Mouse (Mus musculus) layer of hippocampus, adult 18-20 months (tissue): Measurements from ENCODE around the gene Fgf14. TPM values are rescaled to one million over a fixed set of nuclear protein-coding genes. Genes with fewer than 3 reads are reported as not detected.
A peak's percentile ranks its signal among the peaks of the same experiment; 100 is the strongest.
"Not testable (repeated sequence)": the region's sequence is repeated elsewhere in the genome, so short reads cannot be mapped to it uniquely, and the experiment has no call there.

Experiments used
- DNase-seq, 2 experiments: peaks; one replicate each; pipeline ENCODE4 v3.0.0; 2022; ENCODE audit warnings: low spot score in 2 of 2
- total RNA-seq, 2 experiments: library from RNA; stranded (reverse); gene quantifications; 2 replicates each; pipeline ENCODE4 v1.2.3; 2021

Gene Fgf14
- total RNA-seq, 2 experiments from 2014 or later = 33.3 to 35.2 TPM

DNA sequence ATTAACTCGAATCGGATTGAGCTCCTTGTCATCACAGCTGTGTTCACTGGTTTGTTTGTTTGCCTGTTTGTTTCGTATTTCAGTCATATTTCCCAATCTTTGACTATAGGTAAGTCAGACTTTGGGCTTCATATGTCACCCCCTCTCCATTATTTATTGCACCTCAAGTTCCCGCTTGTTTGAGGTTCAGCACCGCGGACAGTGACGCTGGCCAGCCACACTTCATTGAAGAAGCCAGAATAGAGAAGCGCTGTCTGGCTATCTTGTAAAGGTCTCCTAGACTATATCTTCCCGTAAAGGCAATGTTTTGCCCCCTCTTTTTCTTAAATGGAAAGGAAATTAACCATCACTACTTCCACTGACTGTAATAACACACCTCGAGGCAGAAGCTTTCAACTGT is 481.6 kb downstream of the Fgf14 start:
- no peak for DNase-seq

DNA sequence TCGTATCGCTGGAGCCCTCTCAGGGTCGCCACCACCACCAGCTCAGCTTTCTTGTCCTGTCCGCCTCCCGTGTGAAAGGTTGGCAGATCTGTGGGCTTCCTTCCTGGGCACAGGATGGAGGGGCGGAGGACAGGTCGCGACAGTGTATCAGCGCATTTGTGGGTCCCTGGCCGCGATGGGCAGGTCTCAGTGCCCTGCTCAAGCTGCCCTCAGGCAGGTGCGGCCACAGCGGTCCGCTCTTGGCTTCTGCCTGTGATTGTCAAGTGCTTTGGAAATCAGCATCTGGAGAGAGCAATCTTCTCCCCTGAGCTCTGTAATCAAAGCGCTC is 484.1 kb downstream of the Fgf14 start:
- no peak for DNase-seq

DNA sequence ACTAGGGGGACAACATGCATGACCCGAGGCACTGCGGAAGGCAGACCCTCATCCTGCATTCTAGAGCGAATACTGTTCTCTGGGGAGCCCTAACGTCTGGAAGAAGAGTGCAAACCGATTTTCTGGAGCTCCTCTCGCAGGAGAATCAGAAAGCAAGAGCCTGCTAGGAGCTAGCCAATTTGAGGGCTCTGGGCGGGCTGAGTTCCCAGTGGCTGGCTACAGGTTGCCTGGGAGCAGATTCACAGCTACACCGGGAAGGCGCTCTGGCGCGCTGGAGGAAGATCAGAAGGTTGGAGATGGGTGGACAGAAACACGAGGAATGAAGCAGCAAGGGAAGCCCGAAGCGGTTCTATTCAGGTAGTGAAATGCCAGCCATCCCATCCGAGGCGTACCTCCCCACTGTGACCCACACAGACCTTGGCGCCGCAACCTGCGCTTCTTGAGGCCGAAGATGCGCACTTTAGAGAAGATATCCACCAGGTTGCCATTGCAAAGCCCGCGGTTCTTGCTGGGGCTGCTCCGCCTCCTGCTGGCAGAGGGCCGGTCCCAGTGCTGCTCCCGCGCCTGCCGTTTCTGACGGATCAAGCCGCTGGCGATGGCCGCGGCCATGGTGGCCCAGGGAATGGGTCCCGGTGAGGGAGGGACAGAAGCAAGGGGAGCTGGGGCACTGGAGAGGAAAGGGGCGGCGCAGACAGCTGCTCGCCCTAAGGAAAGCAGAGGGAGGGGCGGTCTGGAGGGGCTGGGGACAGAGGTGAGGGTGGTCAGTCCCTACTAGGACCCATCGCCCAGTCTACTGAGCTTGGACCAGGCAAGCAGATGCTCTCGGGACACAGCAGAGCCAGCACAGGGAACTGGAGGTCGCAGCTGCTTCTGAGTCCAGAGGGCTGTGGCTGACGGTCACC is 484.8 kb downstream of the Fgf14 start:
- DNase-seq = peak; percentile 53 to 54

DNA sequence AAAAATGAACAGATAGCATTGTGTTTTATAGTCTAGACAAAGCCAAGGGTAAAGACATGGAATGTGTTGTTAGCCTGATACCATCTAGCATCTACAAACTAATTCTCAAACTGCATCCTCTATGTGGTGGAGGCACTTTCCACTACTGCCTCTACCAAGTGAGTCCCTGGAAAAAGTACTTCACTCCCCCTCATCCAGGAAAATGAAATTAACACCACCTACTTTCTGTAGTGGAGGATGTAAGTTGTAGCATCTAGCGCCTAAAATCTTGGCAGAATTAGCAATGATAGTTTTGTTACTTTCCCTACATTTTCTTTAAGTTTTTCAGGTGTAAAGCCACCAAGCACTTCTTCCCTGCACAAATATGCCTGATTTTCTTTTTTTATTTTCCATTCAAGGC is 496.7 kb downstream of the Fgf14 start:
- no peak for DNase-seq

DNA sequence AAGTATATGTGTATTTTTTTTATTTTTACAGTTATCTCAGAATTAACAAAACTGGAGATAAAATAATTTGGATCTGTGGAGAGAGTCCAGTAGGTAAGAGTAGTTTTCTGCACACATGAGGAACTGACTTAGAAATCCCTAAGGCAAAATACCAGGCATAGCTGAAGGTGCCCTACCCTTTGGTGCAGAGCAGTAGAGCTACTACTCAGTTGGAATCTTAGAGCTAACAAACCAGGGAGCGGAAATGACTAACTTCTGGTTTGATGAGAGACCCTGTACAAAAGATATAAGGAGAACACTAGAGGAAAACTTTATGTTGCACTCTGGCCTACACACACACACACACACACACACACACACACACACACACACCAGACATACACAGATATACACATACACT is 502.8 kb downstream of the Fgf14 start:
- no peak for DNase-seq

DNA sequence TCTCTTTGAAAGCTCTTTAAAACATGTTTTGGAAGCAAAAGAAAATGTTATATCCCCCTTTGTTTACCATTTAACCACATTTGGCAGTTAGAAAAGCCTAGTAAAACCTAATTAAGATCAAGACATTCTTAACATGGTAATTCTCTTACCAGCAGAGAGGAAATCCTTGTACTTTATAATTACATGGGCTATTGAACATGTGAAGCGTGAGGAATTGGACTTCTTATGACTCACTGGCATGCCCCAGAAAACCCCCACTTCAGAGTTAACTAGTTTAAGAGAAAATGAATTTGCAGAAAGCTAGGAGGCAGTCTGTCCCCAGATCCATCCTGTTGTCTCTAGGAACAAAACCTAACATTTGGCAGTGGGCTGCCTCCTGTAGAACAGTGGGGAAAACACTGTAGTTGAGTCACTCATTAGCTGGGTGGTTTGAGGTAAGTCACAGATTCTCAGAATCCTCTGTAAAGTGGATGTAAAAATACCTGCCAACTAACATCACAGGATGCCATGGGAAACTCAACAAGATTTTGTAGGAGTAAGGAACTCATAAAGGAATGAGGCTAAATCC is 513.2 kb downstream of the Fgf14 start:
- peak in 1 of 2 experiments; percentile 34 for DNase-seq

DNA sequence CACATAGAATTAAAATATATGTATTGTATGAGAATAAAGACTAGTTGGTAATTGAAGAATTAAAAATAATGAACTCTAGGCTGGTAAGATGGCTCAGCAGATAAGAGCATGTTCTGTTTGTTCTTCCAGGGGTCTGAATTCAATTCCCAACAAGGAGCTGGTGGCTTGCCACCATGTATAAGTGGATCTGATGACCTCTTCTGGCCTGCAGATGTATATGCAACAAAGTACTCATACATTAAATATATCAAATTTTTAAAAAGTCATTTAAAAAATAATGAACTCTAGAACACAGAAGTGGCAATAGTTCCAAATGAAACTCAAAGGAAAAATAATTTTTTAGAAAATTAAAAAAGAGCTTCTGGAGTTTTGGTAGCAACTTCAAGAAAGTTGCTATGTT is 529.5 kb downstream of the Fgf14 start:
- DNase-seq = no peak

DNA sequence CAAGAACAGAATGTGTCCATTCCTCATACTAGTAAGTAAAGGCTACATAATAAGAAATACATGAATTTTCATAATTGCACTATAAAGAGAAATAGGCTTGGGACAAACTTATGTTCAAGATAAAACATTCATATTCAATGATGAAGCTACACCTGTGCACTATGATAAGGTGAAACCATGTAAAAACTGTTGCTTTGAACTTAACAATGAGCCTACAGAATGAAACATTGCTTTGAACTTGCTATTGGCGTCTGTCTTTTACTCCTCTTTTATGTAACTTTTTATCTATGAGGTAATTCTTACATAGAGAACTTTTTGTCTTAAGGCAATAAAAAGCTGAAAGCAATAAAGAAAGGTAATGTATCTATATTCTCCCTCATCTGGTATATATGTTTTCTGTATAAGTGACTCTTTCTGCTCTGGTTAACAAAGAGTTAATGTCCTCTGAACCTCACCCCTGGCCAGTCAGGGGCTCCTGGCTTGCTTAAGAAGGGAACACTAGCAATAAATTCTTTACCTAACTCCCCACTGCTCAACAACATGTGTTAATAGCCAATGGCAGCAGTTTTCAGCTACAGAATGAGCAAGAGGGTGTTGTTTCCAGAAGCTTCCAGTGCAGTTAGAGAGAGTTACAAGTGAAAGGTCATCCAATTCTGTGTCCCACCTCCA is 569.6 kb downstream of the Fgf14 start:
- DNase-seq = no peak

DNA sequence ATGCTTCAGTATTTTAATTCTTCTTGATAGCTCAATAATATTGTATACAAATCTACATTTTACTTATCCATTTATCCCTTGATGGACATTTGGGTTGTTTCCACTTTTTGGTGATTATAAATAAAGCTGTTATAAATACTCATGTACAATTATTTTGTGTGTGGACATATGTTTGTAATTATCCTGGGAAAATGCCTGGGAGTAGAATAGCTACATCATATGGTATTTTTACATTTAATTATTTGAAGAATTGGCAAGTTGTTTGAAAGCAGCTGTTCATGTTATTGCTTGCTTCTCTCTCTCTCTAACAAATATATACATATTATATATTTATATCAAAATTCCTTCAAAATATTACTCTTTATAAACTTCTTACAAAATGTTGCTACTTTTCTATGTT is 593.8 kb downstream of the Fgf14 start:
- DNase-seq = no peak

DNA sequence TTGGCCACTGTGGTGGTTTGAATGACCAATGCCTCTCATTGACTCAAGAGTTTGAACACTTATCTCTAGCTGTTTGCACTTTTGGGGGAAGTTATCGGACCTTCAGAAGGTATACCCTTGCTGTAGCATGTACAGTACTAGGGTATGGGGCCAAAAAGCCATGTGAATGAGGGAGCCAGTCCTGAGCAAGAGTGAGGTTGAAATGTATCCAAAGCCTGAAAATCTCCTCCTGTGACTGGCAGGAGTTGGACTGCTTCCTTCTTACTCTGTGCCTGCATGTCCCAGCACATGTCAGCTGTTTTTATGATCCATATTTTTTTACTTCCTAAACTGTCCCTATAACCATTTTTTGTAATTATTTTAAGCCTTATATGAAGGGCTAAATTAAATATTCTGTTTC is 632.9 kb downstream of the Fgf14 start:
- no peak for DNase-seq

DNA sequence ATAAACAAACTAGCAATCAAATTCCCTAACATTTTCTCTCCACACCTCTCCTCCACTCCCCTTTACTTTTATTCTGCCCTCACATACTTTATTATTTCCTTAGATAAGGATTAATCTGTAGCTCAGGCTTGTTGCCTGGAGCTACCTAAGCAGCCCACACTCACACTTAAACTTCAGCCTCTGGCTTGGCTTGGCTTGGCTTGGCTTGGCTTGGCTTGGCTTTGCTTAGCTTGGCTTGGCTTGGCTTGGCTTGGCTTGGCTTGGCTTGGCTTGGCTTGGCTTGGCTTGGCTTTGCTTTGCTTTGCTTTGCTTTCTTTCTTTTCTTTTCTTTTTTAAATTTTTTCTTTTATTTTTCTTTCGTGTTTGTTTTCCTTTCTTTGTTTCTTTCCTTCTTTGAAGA is 636.3 kb downstream of the Fgf14 start:
- DNase-seq = no peak

DNA sequence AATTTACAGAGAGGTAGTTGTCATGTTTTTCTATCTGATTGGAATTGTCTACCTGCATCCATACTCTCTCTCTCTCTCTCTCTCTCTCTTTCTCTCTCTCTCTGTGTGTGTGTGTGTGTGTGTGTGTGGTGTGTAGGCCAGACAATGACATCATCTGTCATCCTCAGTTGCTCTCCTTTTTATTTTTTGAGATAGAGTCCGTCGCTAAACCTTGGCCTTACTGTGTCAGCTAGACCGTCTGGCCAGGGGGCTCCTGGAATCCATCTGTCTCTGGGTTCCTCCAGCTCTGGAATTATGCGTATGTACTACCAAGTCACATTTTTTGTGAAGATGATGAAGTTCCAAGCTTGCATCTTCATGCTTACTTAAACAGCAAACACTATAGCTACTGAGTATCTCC is 639.5 kb downstream of the Fgf14 start:
- no peak for DNase-seq

DNA sequence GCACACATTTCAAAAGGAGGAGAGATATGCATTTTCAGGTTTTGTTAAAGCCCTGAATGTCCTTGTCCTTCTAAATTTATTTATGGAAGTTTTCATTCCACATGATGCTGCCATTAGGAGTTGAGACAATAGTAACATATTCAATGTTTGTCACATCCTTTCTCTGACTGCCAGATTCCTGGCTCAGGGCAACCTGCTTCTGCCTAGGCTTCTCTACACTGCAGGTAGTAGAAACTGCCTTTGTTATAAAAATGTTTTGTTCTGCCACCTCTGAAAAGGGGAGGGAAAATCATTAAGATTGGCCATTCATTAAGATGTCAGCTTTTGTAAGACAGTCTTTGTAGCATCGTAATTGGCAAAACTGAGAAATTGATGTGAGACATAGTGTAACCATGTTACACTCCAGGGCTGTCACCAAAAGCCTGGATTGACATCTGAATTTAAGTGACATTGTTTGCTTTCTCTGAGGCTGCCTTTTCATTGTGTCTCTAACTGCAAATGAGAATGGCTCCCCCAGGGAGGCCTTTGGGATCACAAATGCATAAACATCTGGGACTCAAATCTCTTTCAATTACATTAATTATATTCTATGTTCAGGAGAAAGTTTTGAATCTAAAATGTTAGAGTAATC is 640.2 kb downstream of the Fgf14 start:
- no peak for DNase-seq

DNA sequence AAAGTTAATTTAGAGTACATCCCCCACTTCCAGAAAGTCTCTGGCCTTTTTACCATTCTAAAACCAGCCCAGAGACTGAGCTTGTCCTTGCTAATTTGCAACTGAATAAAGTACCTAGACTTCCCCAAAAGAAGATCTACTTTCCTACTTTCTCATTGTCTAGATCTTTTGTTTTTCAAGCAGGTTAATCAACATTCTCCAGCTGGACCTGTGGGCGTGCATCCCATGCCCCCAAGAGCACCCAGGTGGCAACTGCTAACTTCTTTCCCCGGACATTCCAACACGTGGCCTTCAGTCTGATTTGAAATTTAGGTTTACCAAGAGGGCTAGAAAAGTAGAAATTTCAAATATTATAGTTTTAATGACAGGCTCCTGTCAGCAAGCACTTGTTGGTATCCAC is 643.6 kb downstream of the Fgf14 start:
- not testable (repeated sequence) for DNase-seq

DNA sequence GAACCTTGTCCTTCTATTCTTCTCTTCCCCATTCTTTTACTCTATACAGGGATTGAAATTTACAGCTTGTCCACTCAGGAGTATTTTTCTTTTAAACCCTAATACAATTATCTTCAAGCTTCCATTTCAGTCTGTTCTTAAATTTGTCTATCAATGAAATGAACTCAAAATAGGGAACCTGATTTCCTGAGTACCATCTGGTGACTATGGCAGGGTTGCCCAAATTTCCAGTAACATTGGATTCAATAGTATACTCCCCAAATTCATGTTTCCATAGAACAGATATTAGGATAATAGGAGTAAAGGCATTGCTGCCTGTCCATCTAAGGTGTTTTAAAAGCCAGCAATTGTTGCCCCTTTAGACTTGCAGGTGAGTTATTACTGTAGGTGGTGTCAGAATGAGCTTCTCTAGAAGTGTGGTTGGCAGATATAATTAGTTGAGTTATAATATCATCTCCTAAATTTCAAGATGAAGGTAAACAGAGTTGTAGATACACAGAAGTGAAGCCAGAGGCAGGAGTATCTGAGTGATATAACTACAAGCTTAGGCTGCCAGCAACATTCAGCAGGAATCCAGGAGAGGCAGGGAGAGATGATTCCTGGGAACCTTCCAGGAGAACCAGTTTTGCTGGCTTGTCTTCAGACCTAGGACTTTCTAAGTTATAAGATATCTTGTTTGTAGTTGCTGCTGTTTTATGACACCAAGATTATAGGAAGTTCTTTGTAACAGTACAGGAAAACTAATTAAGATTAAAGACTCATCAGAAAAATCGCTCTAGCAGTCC is 648.8 kb downstream of the Fgf14 start:
- no peak for DNase-seq

DNA sequence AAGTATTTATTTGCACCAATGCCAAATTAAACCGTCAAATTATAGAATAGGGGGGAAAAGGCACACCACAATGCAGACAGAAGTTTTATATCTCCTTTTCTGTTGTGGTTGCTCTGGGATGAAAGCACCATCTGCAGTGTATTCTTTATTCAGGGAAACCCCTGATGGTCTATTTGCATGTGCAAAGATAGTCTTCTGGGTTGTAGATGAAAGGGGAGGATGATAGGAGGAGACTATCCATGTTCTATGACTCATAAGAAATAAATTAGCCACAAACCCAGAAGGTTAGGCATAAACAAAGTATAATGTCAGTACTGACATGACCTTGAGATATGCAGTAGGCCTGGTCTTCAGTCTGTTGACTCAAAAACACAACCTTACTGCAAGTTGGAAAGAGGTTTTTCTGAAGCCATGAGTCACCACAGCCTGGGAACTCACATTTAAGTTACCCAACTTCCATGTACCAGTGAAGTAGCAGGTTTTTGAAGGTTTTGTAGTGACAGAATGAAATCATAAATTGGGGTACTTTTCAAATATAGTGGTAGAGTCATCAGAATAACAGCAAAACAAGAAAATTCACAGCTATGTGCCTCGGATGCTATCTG is 686.2 kb downstream of the Fgf14 start:
- DNase-seq = peak; percentile 9 to 36

DNA sequence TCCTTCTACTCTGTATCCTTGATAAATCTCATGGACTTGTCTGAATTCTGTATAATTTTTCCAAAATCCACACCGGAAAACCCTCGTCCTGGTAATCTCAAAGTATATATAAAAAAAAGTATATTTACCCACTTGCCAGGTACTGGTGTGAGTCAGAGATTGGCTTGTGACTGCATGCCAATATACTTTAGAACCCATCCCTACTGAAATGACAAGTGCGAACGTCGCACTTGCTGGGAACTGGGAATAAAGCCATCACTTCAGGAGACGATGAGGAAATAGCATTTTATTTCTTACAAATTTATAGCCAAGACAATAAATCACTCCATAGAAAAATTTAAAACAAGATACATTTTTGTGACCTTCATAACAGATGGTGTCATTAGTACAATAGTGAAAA is 708.9 kb downstream of the Fgf14 start:
- DNase-seq = no peak

DNA sequence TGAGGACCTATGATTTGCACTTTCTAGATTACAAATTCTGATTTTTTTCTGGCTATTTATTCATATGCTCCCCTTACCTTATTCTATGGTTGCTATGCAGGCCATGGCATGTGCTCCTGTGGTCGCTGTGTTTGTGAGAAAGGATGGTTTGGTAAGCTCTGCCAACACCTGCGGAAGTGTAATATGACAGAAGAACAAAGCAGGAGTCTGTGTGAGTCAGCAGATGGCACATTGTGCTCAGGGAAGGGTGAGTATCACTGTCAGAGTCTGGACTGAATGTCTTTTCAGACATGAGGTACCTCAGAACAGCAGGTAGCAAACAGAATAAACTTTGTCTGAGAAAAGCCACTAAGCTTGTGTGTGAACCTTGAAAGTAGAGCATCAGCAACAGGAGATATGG is 710.4 kb downstream of the Fgf14 start:
- DNase-seq = no peak
